Mouse (Mus musculus): ENCODE measurements at regions not wholly inside any gene's neighbourhood (a gene's known extent, or its start where the extent isn't known, plus 50 kb on each side); places are given as distances from the start of the nearest gene placed in this dataset.

DNA sequence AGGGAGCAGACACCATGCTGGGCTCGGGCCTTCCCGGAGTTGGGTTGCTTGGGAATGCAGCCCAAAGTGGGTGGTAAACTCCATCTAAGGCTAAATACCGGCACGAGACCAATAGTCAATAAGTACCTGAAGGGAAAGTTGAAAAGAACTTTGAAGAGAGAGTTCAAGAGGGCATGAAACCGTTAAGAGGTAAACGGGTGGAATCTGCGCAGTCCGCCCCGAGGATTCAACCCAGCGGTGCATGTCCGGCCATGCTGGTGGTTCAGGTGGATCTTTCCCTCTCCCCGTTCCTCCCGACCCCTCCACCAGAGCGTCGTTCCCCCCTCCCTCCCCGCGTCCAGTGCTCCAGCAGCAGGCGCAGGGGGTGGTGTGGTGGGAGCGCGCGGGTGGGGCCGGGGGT lies 179.1 kb upstream of the Arhgef26 start:
- 51% methylated on average over 22 of the region's 22 CpGs for WGBS
- Histone ChIP-seq H3K4me3 (ENCODE audit: low read depth, low read length) (no peak overlapping the region), H3K9me3 (ENCODE audit: control insufficient read depth, low read length) (peaks cover 10% of the 10 kb centered on the region; the same call in 1 of the 2 replicates), H3K27me3 (ENCODE audit: control insufficient read depth, insufficient read depth, low read length) (no peaks in the 10 kb centered on the region), H3K4me2 (ENCODE audit: low read depth, low read length, severe bottlenecking) (no peak overlapping the region), H3K4me1 (replicated peaks; ENCODE audit: control insufficient read depth, insufficient read depth, low read length) (no peaks in the 10 kb centered on the region), H3K36me3 (ENCODE audit: control insufficient read depth, insufficient read depth, low read length) (no peaks in the 10 kb centered on the region), H3K27ac (ENCODE audit: low read depth, low read length) (no peak overlapping the region), H3K9ac (ENCODE audit: low read length) (no peak overlapping the region)
- peak; percentile 89 for DNase-seq (ENCODE audit: low spot score)
- peak; percentile 98 for ATAC-seq (replicated peaks; ENCODE audit: low FRiP score)

- Histone ChIP-seq H3K9me3 (ENCODE audit: control insufficient read depth, low read length) (no peaks in the 10 kb centered on the region), H3K4me3 (ENCODE audit: low read depth, low read length) (no peak overlapping the region), H3K9ac (ENCODE audit: low read length) (no peak overlapping the region), H3K4me2 (ENCODE audit: low read depth, low read length, severe bottlenecking) (no peak overlapping the region), H3K36me3 (ENCODE audit: control insufficient read depth, insufficient read depth, low read length) (no peaks in the 10 kb centered on the region), H3K27me3 (ENCODE audit: control insufficient read depth, insufficient read depth, low read length) (no peaks in the 10 kb centered on the region), H3K4me1 (replicated peaks; ENCODE audit: control insufficient read depth, insufficient read depth, low read length) (no peaks in the 10 kb centered on the region), H3K27ac (ENCODE audit: low read depth, low read length) (no peak overlapping the region)
- ATAC-seq (replicated peaks; ENCODE audit: low FRiP score) (no peak; the same call in 1 of the 2 replicates), DNase-seq (ENCODE audit: low spot score) (no peak)
- WGBS: 77% methylated on average over 4 of the region's 4 CpGs
Observed at GRCm38 (mm10) chr3:62170647-62171046, 167.5 kb upstream of the Arhgef26 start.

DNA sequence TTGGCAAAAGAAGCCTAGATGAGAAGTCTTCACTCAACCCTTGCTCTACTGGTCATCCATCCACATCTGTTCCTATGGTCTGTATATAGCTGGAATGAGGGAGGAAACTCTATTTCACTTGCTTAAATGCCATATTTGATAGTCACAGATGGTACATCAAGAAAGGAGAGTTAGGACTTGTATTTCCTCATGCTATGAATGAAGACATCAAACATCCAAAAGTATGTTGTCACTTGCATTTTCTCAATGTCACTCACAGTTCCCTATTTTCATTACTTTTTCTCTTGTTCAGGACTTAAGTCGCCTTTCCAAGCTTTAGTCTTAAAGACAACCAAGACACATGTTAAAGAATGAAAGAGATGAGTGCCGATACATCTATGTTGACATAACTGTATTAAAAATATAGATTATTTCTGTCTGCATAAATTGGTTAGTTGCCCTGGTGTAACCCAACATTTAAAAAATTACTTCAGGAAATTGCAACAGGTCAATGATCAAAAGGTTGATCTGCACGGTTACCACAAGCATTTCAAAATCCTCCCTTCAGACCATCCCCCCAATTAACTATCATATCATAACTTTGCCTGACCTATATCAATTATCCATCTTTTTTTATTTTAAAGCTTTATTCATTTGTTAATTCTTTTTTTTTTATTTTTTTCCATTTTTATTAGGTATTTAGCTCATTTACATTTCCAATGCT lies 150.2 kb upstream of the Arhgef26 start:
- ATAC-seq (replicated peaks; ENCODE audit: low FRiP score) (no peak), DNase-seq (ENCODE audit: low spot score) (no peak)
- Histone ChIP-seq H3K36me3 (ENCODE audit: control insufficient read depth, insufficient read depth, low read length) (no peaks in the 10 kb centered on the region), H3K4me1 (replicated peaks; ENCODE audit: control insufficient read depth, insufficient read depth, low read length) (no peaks in the 10 kb centered on the region), H3K9ac (ENCODE audit: low read length) (no peak overlapping the region), H3K27ac (ENCODE audit: low read depth, low read length) (no peak overlapping the region), H3K4me3 (ENCODE audit: low read depth, low read length) (no peak overlapping the region), H3K4me2 (ENCODE audit: low read depth, low read length, severe bottlenecking) (no peak overlapping the region), H3K27me3 (ENCODE audit: control insufficient read depth, insufficient read depth, low read length) (no peaks in the 10 kb centered on the region), H3K9me3 (ENCODE audit: control insufficient read depth, low read length) (no peaks in the 10 kb centered on the region)
- WGBS: 92% methylated on average over 3 of the region's 3 CpGs

- WGBS: 34% methylated on average over 1 of the region's 1 CpGs
- Histone ChIP-seq H3K4me1 (replicated peaks; ENCODE audit: control insufficient read depth, insufficient read depth, low read length) (no peaks in the 10 kb centered on the region), H3K4me3 (ENCODE audit: low read depth, low read length) (no peak overlapping the region), H3K9ac (ENCODE audit: low read length) (no peak overlapping the region), H3K9me3 (ENCODE audit: control insufficient read depth, low read length) (no peaks in the 10 kb centered on the region), H3K4me2 (ENCODE audit: low read depth, low read length, severe bottlenecking) (no peak overlapping the region), H3K27me3 (ENCODE audit: control insufficient read depth, insufficient read depth, low read length) (no peaks in the 10 kb centered on the region), H3K36me3 (ENCODE audit: control insufficient read depth, insufficient read depth, low read length) (no peaks in the 10 kb centered on the region), H3K27ac (ENCODE audit: low read depth, low read length) (no peak overlapping the region)
- ATAC-seq (replicated peaks; ENCODE audit: low FRiP score) (no peak), DNase-seq (ENCODE audit: low spot score) (no peak)
Observed at GRCm38 (mm10) chr3:62192466-62192865, 145.7 kb upstream of the Arhgef26 start.

- Histone ChIP-seq H3K9me3 (ENCODE audit: control insufficient read depth, low read length) (no peaks in the 10 kb centered on the region), H3K27me3 (ENCODE audit: control insufficient read depth, insufficient read depth, low read length) (no peaks in the 10 kb centered on the region), H3K27ac (ENCODE audit: low read depth, low read length) (no peak overlapping the region), H3K36me3 (ENCODE audit: control insufficient read depth, insufficient read depth, low read length) (no peaks in the 10 kb centered on the region), H3K4me2 (ENCODE audit: low read depth, low read length, severe bottlenecking) (no peak overlapping the region), H3K9ac (ENCODE audit: low read length) (no peak overlapping the region), H3K4me3 (ENCODE audit: low read depth, low read length) (no peak overlapping the region), H3K4me1 (replicated peaks; ENCODE audit: control insufficient read depth, insufficient read depth, low read length) (no peaks in the 10 kb centered on the region)
- no peak for ATAC-seq (replicated peaks; ENCODE audit: low FRiP score)
- WGBS: 92% methylated on average over 4 of the region's 4 CpGs
- DNase-seq (ENCODE audit: low spot score): no peak
Observed at GRCm38 (mm10) chr3:62194421-62194820, 143.7 kb upstream of the Arhgef26 start.

DNA sequence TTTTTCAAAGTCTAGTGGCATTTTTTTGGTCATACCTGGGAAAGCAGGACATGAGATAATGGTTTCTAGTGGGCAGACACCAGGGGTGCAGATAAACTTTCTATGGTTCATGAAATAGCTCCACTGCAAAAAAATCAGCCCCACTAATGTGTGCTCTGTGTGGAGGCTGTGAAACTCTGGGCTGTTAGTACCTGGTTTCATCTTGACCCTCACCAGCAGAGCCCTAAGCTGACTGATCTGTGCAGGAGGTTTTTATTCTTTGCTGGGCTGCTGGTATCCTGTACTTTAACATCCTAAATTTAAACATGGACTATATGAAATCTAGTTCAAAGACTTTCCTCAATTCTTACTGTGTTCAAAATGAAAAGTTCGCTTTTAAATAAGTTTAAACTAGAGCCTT lies 141.5 kb upstream of the Arhgef26 start:
- 69% methylated on average over 1 of the region's 1 CpGs for WGBS
- H3K9ac ChIP-seq (ENCODE audit: low read length): no peak overlapping the region
- H3K4me3 ChIP-seq (ENCODE audit: low read depth, low read length): no peak overlapping the region
- H3K9me3 ChIP-seq (ENCODE audit: control insufficient read depth, low read length): no peaks in the 10 kb centered on the region
- no peaks in the 10 kb centered on the region for H3K36me3 ChIP-seq (ENCODE audit: control insufficient read depth, insufficient read depth, low read length)
- DNase-seq (ENCODE audit: low spot score): no peak
- no peak overlapping the region for H3K27ac ChIP-seq (ENCODE audit: low read depth, low read length)
- no peaks in the 10 kb centered on the region for H3K4me1 ChIP-seq (replicated peaks; ENCODE audit: control insufficient read depth, insufficient read depth, low read length)
- no peaks in the 10 kb centered on the region for H3K27me3 ChIP-seq (ENCODE audit: control insufficient read depth, insufficient read depth, low read length)
- no peak overlapping the region for H3K4me2 ChIP-seq (ENCODE audit: low read depth, low read length, severe bottlenecking)
- no peak for ATAC-seq (replicated peaks; ENCODE audit: low FRiP score)

DNA sequence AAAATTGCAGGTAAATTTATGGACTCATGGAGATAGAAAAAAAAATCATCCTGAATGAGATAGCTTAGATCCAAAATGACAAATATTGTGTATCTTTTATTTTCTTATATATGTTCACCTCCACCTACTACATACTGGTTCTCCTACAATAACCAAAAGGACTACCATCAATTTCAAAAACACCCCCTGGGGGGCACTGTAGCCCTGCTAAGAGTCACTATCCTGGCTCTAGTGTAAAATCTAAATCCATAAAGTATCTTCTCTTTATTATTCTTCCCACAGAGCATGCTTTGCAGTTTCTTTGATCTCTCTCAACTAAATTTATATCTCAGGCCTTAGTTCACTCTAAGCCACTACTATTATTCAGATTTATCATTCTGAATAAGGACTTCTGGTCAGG lies 122.3 kb upstream of the Arhgef26 start:
- no peak overlapping the region for H3K27ac ChIP-seq (ENCODE audit: low read depth, low read length)
- DNase-seq (ENCODE audit: low spot score): no peak
- no peak for ATAC-seq (replicated peaks; ENCODE audit: low FRiP score)

DNA sequence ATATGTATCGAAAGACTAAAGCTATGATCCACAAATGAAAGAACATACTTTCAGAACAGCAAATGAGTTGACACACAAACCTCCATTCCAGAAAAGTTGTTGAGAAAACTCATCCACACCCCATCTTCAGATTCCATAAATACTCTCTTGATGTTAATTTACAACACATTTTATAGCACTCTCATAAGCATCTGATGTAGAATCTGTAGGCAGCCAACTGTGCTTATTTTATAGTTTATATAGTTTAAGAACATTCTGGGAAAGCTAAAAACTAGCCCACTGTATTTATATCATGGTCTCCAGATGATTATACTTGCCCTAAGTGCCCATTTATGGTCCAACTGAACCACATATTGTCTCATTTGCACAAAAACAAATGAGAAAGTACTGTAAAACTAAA lies 120.8 kb upstream of the Arhgef26 start:
- no peaks in the 10 kb centered on the region for H3K36me3 ChIP-seq (ENCODE audit: control insufficient read depth, insufficient read depth, low read length)
- no peak overlapping the region for H3K4me3 ChIP-seq (ENCODE audit: low read depth, low read length)
- no peak overlapping the region for H3K27ac ChIP-seq (ENCODE audit: low read depth, low read length)
- 84% methylated on average over 1 of the region's 1 CpGs for WGBS
- H3K4me1 ChIP-seq (replicated peaks; ENCODE audit: control insufficient read depth, insufficient read depth, low read length): no peaks in the 10 kb centered on the region
- H3K9ac ChIP-seq (ENCODE audit: low read length): no peak overlapping the region
- no peak overlapping the region for H3K4me2 ChIP-seq (ENCODE audit: low read depth, low read length, severe bottlenecking)
- ATAC-seq (replicated peaks; ENCODE audit: low FRiP score) (no peak), DNase-seq (ENCODE audit: low spot score) (no peak)
- H3K9me3 ChIP-seq (ENCODE audit: control insufficient read depth, low read length): no peaks in the 10 kb centered on the region
- no peaks in the 10 kb centered on the region for H3K27me3 ChIP-seq (ENCODE audit: control insufficient read depth, insufficient read depth, low read length)

More for the DNA sequence above, 122.3 kb upstream of the Arhgef26 start:
- Histone ChIP-seq H3K4me3 (ENCODE audit: low read depth, low read length) (no peak overlapping the region), H3K4me2 (ENCODE audit: low read depth, low read length, severe bottlenecking) (no peak overlapping the region), H3K9ac (ENCODE audit: low read length) (no peak overlapping the region), H3K4me1 (replicated peaks; ENCODE audit: control insufficient read depth, insufficient read depth, low read length) (no peaks in the 10 kb centered on the region), H3K27me3 (ENCODE audit: control insufficient read depth, insufficient read depth, low read length) (no peaks in the 10 kb centered on the region), H3K9me3 (ENCODE audit: control insufficient read depth, low read length) (no peaks in the 10 kb centered on the region), H3K36me3 (ENCODE audit: control insufficient read depth, insufficient read depth, low read length) (no peaks in the 10 kb centered on the region)

DNA sequence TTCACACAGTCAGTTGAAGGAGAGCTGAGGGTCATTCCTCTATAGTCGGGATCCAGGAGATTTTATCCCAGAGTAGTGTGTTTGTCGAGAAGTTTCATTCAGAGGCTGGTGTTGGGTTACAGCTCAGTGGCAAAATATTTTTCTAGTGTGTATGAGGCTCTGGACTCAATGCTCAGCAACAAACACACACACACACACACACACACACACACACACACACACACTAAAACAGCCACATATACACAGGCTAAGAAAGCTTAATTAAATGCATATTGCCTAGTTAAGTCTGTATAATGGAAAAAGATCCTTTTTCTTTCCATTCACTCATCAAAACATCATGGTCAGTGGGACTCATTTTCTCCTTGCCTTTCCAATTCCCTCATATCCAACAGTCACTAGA lies 110.4 kb upstream of the Arhgef26 start:
- ATAC-seq (replicated peaks; ENCODE audit: low FRiP score): no peak
- Histone ChIP-seq H3K36me3 (ENCODE audit: control insufficient read depth, insufficient read depth, low read length) (no peaks in the 10 kb centered on the region), H3K4me3 (ENCODE audit: low read depth, low read length) (no peak overlapping the region), H3K27me3 (ENCODE audit: control insufficient read depth, insufficient read depth, low read length) (no peaks in the 10 kb centered on the region), H3K4me1 (replicated peaks; ENCODE audit: control insufficient read depth, insufficient read depth, low read length) (no peaks in the 10 kb centered on the region), H3K9me3 (ENCODE audit: control insufficient read depth, low read length) (no peaks in the 10 kb centered on the region), H3K9ac (ENCODE audit: low read length) (no peak overlapping the region), H3K4me2 (ENCODE audit: low read depth, low read length, severe bottlenecking) (no peak overlapping the region), H3K27ac (ENCODE audit: low read depth, low read length) (no peak overlapping the region)
- no peak for DNase-seq (ENCODE audit: low spot score)
- 77% methylated on average over 2 of the region's 2 CpGs for WGBS
